Comparison of ENCODE assay signal across 8 mouse cellular contexts in the genomic region with DNA sequence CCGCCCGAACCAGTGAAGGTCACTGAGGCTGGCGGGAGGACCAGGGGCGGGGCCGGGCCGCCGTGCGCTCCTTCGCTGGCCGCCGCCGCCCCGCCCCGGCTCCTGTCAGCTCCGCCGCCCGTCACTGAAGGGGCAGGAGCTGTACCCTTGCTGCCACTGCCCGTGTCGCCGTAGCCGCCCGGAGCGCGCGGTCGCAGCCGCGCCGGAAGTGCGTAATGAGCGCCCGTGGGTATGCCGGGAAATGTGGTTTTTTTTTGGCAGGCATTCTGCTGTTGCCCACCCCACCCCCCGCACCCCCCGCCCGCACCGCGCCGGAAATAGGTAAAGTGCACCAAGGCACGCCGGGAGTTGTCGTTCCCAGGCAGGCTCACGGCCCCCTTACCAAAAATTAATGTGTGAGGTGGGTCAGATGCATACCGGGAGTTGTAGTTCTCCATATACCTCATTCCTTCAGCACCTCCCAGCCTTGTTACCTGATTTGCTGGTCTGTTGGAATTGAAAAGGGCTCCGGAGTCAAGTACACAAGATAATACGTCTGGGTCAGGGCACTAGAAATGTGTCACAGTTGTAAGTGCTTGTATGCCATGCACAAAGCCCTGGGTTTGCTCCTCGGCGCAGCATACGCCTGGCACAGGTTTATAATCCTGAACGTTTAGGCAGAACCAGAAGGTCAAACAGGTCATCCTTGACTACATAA. TPM values are rescaled to one million over a fixed set of nuclear protein-coding genes. Genes with fewer than 3 reads are reported as not detected.
A peak's percentile ranks its signal among the peaks of the same experiment; 100 is the strongest.
DNase-seq lines count a peak whose midpoint lies in the region; ATAC-seq and TF ChIP-seq lines count a peak whose summit lies in the region.

A gene (minus strand): TSS at position 187 of the 697 bp plus-strand sequence.

- H3K27ac ChIP-seq in embryonic facial prominence, embryonic 14.5 days (replicated peaks; ENCODE audit: low read depth, low read length) = peak within 1 kb of the TSS; percentile 86
- peak within 1 kb of the TSS; percentile 96 for H3K27ac ChIP-seq in heart, adult 2 months
- peak within 1 kb of the TSS; percentile 76 for H3K27ac ChIP-seq in limb, embryonic 13.5 days
- H3K27ac ChIP-seq in midbrain, embryonic 16.5 days (ENCODE audit: low read length) = peak within 1 kb of the TSS; percentile 85

- peak within 1 kb of the TSS; percentile 89 for H3K4me3 ChIP-seq in embryonic facial prominence, embryonic 14.5 days (ENCODE audit: low read depth, low read length)
- H3K4me3 ChIP-seq in heart, adult 2 months = peak within 1 kb of the TSS; percentile 86
- H3K4me3 ChIP-seq in limb, embryonic 13.5 days = peak within 1 kb of the TSS; percentile 85
- H3K4me3 ChIP-seq in midbrain, embryonic 16.5 days (ENCODE audit: low read depth, low read length) = peak within 1 kb of the TSS; percentile 87

- intact Hi-C loops in heart, adult 2 months (cut with DNase I) = loop anchor here (1.0 to 10.0 kb wide), 3 partner anchors 39 to 187 kb away; a partner anchor contains a TSS

- TF ChIP-seq CTCF in heart, adult 2 months (IDR thresholded peaks at IDR 0.05) = 0 out of 2 replicates have a peak, but pooled peaks have one; percentile 2

- peaks cover 9% of the 10 kb centered on the region for H3K4me1 ChIP-seq in embryonic facial prominence, embryonic 14.5 days (ENCODE audit: control insufficient read depth, insufficient read depth, low read length)
- H3K4me1 ChIP-seq in heart, adult 2 months (ENCODE audit: control insufficient read depth, insufficient read depth, low read length) = peaks cover 9% of the 10 kb centered on the region
- H3K4me1 ChIP-seq in limb, embryonic 13.5 days = peaks cover 25% of the 10 kb centered on the region
- H3K4me1 ChIP-seq in midbrain, embryonic 16.5 days (ENCODE audit: control insufficient read depth, insufficient read depth, low read length) = peaks cover 27% of the 10 kb centered on the region

- no peaks in the 10 kb centered on the region for H3K27me3 ChIP-seq in embryonic facial prominence, embryonic 14.5 days (replicated peaks; ENCODE audit: control insufficient read depth, insufficient read depth, low read length)
- H3K27me3 ChIP-seq in heart, adult 2 months (ENCODE audit: control insufficient read depth, insufficient read depth, low read length) = no peaks in the 10 kb centered on the region
- H3K27me3 ChIP-seq in limb, embryonic 13.5 days = no peaks in the 10 kb centered on the region
- no peaks in the 10 kb centered on the region for H3K27me3 ChIP-seq in midbrain, embryonic 16.5 days (ENCODE audit: control insufficient read depth, insufficient read depth, low read depth, low read length)

- TF ChIP-seq EP300 in heart, adult 2 months (IDR thresholded peaks at IDR 0.05; ENCODE audit: insufficient read depth, low read depth, low read length) = no peak

- 9% methylated on average over 37 of the region's 50 CpGs for WGBS in embryonic facial prominence, embryonic 14.5 days
- WGBS in heart, adult 2 months = 6% methylated on average over 50 of the region's 50 CpGs
- 6% methylated on average over 50 of the region's 50 CpGs for WGBS in limb, embryonic 13.5 days
- 5% methylated on average over 49 of the region's 50 CpGs for WGBS in midbrain, embryonic 16.5 days

- H3K36me3 ChIP-seq in embryonic facial prominence, embryonic 14.5 days (ENCODE audit: control insufficient read depth, insufficient read depth, low read length) = no peaks in the 10 kb centered on the region
- H3K36me3 ChIP-seq in heart, adult 2 months (ENCODE audit: control insufficient read depth, insufficient read depth, low read length) = peaks cover 12% of the 10 kb centered on the region
- no peaks in the 10 kb centered on the region for H3K36me3 ChIP-seq in limb, embryonic 13.5 days
- no peaks in the 10 kb centered on the region for H3K36me3 ChIP-seq in midbrain, embryonic 16.5 days (ENCODE audit: control insufficient read depth, insufficient read depth, low read length)

- H3K79me2 ChIP-seq in heart, adult 2 months (replicated peaks; ENCODE audit: control insufficient read depth, insufficient read depth, low read length) = peaks cover 7% of the 10 kb centered on the region

- peak; percentile 44; the same call in 1 of the 2 replicates for TF ChIP-seq POLR2A in heart, adult 2 months (IDR thresholded peaks at IDR 0.05; ENCODE audit: insufficient read depth, low read depth, low read length)

- H3K9ac ChIP-seq in embryonic facial prominence, embryonic 14.5 days (ENCODE audit: low read depth, low read length) = peak within 1 kb of the TSS; percentile 75
- peak within 1 kb of the TSS; percentile 98 for H3K9ac ChIP-seq in heart, adult 2 months (ENCODE audit: low read depth, low read length)
- peak within 1 kb of the TSS; percentile 91 for H3K9ac ChIP-seq in limb, embryonic 13.5 days
- peak within 1 kb of the TSS; percentile 87 for H3K9ac ChIP-seq in midbrain, embryonic 16.5 days (ENCODE audit: low read depth, low read length)

- DNase-seq in 3T3-L1 (ENCODE audit: low read depth, low spot score) = peak; percentile 77
- DNase-seq in adrenal gland, postnatal 4 days (ENCODE audit: low spot score in 2 of 2) = peak; percentile 57 to 81
- DNase-seq in embryonic facial prominence, embryonic 14.5 days (ENCODE audit: low spot score) = peak; percentile 96
- peak; percentile 90 to 95 for DNase-seq in heart, adult 2 months
- DNase-seq in kidney, adult 8-10 months = peak; percentile 92 to 94
- peak; percentile 86 to 91 for DNase-seq in spleen, postnatal 10 days (ENCODE audit: low spot score in 2 of 2)

- H3K9me3 ChIP-seq in embryonic facial prominence, embryonic 14.5 days (ENCODE audit: control insufficient read depth, low read length) = no peaks in the 10 kb centered on the region
- no peaks in the 10 kb centered on the region for H3K9me3 ChIP-seq in limb, embryonic 13.5 days
- no peaks in the 10 kb centered on the region for H3K9me3 ChIP-seq in midbrain, embryonic 16.5 days (replicated peaks; ENCODE audit: control insufficient read depth, low read length, poor library complexity, severe bottlenecking)

- peak; percentile 93 for ATAC-seq in embryonic facial prominence, embryonic 14.5 days (ENCODE audit: low read depth)
- peak; percentile 90 for ATAC-seq in limb, embryonic 13.5 days (ENCODE audit: low FRiP score, low read depth)
- peak; percentile 93 for ATAC-seq in midbrain, embryonic 16.5 days

- peak within 1 kb of the TSS; percentile 72 for H3K4me2 ChIP-seq in embryonic facial prominence, embryonic 14.5 days (ENCODE audit: low read depth, low read length)
- H3K4me2 ChIP-seq in limb, embryonic 13.5 days (replicated peaks) = peak within 1 kb of the TSS; percentile 95
- peak within 1 kb of the TSS; percentile 98 for H3K4me2 ChIP-seq in midbrain, embryonic 16.5 days (ENCODE audit: low read length)

RNA-seq across cellular contexts. Expression of the gene that starts here (rescaled TPM):
- total RNA-seq in adrenal gland, postnatal 4 days (2021) = 10 to 100 TPM; 51.2 to 54.4 TPM
- 104 and 110 TPM in 2 replicates for polyA plus RNA-seq in embryonic facial prominence, embryonic 14.5 days (2014; fragmentation: Nextera tagmentation; extraction: Ambion mirVana)
- total RNA-seq in heart, adult 2 months (2021) = 10 to 100 TPM; 86.3 to 92.0 TPM
- polyA plus RNA-seq in heart, adult 2 months (2012; rRNA removed) = 116 and 139 TPM in 2 replicates
- 95.7 and 104 TPM in 2 replicates for polyA plus RNA-seq in limb, embryonic 13.5 days (2015; fragmentation: Nextera tagmentation; extraction: Ambion mirVana)
- 130 and 144 TPM in 2 replicates for polyA plus RNA-seq in midbrain, embryonic 16.5 days (2015; fragmentation: Nextera tagmentation; extraction: Ambion mirVana)

Comparison
In these comparisons a context has a peak if more than half of its experiments do, and no peak if none do; other contexts are left out.
1. Peak in every context shown above with its lines: DNase-seq, ATAC-seq, H3K4me3 ChIP-seq and H3K27ac ChIP-seq.